Mouse (Mus musculus) layer of hippocampus, postnatal 10 days (tissue): ENCODE data around the gene Gm20388. TPM values are rescaled to one million over a fixed set of nuclear protein-coding genes. Genes with fewer than 3 reads are reported as not detected.

Experiments used
- DNase-seq, 2 experiments: peaks; one replicate each; pipeline ENCODE4 v3.0.0; 2021; ENCODE audit warnings: low spot score in 2 of 2
- total RNA-seq, 2 experiments: library from RNA; stranded (reverse); gene quantifications; 2 replicates each; pipeline ENCODE4 v1.2.3; 2021

Gm20388 gene
- total RNA-seq, 2 experiments from 2014 or later: not detected

GRCm38 (mm10) chr8:120948620-120949491, 1038.2 kb downstream of the Gm20388 start:
- no peak for DNase-seq

GRCm38 (mm10) chr8:120950674-120951218, 1040.1 kb downstream of the Gm20388 start:
- DNase-seq: no peak

GRCm38 (mm10) chr8:120959470-120959891, 1048.8 kb downstream of the Gm20388 start:
- DNase-seq: no peak

GRCm38 (mm10) chr8:120962606-120963380, 1052.2 kb downstream of the Gm20388 start:
- DNase-seq: no peak

GRCm38 (mm10) chr8:120966557-120966956, 1055.9 kb downstream of the Gm20388 start:
- DNase-seq: no peak

- no peak for DNase-seq
Measured at GRCm38 (mm10) chr8:120968308-120968707, 1057.7 kb downstream of the Gm20388 start.

- peak; percentile 29 to 41 for DNase-seq
Measured at GRCm38 (mm10) chr8:120970346-120970745, 1059.7 kb downstream of the Gm20388 start.

GRCm38 (mm10) chr8:120971691-120972469, 1061.2 kb downstream of the Gm20388 start:
- DNase-seq: peak; percentile 28 to 37

- DNase-seq: no peak
Measured at GRCm38 (mm10) chr8:120973046-120973445, 1062.4 kb downstream of the Gm20388 start.

- no peak for DNase-seq
Measured at GRCm38 (mm10) chr8:120977131-120977530, 1066.5 kb downstream of the Gm20388 start.

- DNase-seq: no peak
Measured at GRCm38 (mm10) chr8:120979210-120979609, 1068.6 kb downstream of the Gm20388 start.

- no peak for DNase-seq
Measured at GRCm38 (mm10) chr8:120980948-120981347, 1070.3 kb downstream of the Gm20388 start.

GRCm38 (mm10) chr8:120984888-120985287, 1074.2 kb downstream of the Gm20388 start:
- DNase-seq: no peak

GRCm38 (mm10) chr8:120986022-120986421, 1075.4 kb downstream of the Gm20388 start:
- DNase-seq: no peak

- DNase-seq: no peak
Measured at GRCm38 (mm10) chr8:120993738-120994137, 1083.1 kb downstream of the Gm20388 start.

GRCm38 (mm10) chr8:120995424-120995823, 1084.8 kb downstream of the Gm20388 start:
- DNase-seq: no peak

GRCm38 (mm10) chr8:120996905-120997581, 1086.4 kb downstream of the Gm20388 start:
- peak in 1 of 2 experiments; percentile 26 for DNase-seq

GRCm38 (mm10) chr8:120997926-120998325, 1087.3 kb downstream of the Gm20388 start:
- DNase-seq: no peak

- DNase-seq: no peak
Measured at GRCm38 (mm10) chr8:120998966-120999365, 1088.3 kb downstream of the Gm20388 start.

- no peak for DNase-seq
Measured at GRCm38 (mm10) chr8:121001951-121002350, 1091.3 kb downstream of the Gm20388 start.
